Mouse (Mus musculus) hematopoietic stem cell, adult 5-6 weeks (primary cell): ENCODE measurements around the gene Ttll7. TPM values are rescaled to one million over a fixed set of nuclear protein-coding genes. Genes with fewer than 3 reads are reported as not detected.

Experiments used
- ATAC-seq, 2 experiments: fragments of 125-278 bp in 1 of 2; replicated peaks in 1 of 2; 2 replicates each; pipeline ENCODE4 v1.8.0; 2016 to 2017; ENCODE audit warnings: inconsistent platforms in 2 of 2, mild to moderate bottlenecking in 2 of 2, moderate number of reproducible peaks in 2 of 2, low read depth in 1 of 2, moderate TSS enrichment in 1 of 2; ENCODE audit not compliant: low FRiP score in 2 of 2, poor library complexity in 2 of 2, severe bottlenecking in 2 of 2, insufficient read depth in 1 of 2, low TSS enrichment in 1 of 2
- total RNA-seq: library from RNA; stranded (forward); fragments of 172-1452, 232-1000 nt; gene quantifications from 2 replicates; pipeline ENCODE4 v1.2.3, GENCODE M21; 2017

Ttll7 gene
- total RNA-seq, 1 experiment from 2014 or later, result 5.1 TPM

DNA sequence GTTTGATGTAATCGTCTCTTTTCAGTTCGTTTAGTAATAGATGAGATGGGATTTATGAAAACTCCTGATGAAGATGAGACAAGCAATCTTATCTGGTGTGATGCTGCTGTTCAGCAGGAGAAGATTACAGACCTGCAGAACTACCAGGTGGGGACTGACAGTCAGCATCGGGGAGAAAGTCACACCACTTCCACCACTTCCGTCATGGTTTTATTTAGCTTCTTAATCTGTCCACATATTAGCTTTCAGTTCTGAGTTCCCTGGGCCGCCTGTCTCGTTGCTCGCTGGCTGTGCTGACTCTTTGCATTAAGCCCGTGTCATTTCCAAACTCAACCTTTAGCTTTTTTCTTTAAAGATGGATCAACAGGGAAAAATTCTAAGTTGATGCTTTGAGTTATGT lies 44.4 kb downstream of the Ttll7 start:
- no peak for ATAC-seq

DNA sequence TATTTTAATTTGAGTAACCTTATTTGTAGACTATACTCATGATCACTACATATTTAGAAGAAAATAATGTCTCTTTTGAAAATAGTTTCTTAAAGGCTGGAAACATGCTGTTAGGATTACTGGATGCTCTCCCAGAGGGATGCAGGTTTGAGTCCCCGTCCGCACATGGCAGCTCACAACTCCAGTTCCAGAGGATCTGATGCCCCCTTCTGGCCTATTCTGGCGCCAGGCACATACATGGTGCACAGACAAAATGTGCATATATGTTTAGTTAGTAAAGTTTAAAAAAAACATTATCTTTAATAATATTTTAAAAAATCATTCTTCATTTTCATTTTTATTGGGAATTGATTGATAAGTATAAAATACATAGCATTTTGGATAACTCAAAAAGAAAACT lies 47.9 kb downstream of the Ttll7 start:
- ATAC-seq, result no peak

DNA sequence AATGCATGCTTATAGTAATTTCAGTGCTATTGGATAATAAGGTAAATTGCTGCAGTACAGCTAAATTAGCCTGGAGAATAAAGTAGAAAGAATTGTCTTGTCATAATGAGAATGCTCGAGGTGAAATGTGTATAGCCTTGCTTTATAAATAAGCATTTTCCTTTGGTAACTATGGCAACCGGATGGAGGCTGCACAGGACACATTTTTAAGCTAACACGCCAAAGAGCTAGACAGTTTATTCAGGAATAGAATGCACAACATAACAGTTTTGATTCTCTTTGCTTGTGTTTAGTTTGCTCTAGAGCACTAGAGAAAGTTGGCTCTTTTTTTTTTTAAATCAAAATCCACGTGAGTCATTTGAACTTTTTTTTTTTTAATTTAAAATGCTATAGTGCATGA lies 49.6 kb downstream of the Ttll7 start:
- ATAC-seq, result no peak

DNA sequence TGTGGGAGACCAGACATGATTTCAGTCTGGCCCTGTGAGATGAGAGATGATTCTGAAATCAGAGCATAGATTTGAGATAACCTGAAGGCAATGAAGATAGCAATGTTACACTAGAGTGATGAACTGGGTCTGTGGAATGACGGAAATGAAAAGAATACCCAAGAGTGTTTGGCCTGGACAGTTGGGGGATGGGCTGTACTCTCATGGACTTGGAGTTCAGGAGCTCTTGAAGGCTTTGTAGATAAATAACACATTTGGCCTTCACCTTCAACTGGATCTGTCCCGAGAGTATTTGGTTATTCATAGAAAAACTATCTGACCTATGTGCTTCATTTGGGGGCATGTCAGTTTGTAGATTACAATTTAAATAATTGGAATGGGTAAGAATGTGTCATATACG lies 53.4 kb downstream of the Ttll7 start:
- ATAC-seq, result no peak

DNA sequence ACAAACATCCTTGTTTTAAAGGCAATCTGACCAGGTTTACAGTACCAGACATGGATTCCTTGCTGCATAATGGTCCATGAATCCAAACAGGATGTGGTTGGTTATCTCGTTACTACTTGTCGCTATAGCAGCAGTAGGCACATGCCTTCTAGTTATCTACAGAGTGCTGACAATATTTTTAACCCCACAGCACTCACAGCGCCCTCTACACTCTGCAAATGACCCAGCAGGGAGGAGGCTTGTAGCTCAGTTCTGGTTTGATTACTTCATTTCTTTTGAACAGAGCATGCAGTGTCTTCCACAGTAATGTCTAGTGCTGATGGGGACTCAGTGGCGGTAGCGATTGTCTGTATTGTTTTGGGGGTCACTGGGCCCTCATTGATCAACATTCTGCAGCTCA lies 56.8 kb downstream of the Ttll7 start:
- ATAC-seq, result 0 out of 4 replicates have a peak, but pooled peaks of 1 of the 2 experiments have one; percentile 36

DNA sequence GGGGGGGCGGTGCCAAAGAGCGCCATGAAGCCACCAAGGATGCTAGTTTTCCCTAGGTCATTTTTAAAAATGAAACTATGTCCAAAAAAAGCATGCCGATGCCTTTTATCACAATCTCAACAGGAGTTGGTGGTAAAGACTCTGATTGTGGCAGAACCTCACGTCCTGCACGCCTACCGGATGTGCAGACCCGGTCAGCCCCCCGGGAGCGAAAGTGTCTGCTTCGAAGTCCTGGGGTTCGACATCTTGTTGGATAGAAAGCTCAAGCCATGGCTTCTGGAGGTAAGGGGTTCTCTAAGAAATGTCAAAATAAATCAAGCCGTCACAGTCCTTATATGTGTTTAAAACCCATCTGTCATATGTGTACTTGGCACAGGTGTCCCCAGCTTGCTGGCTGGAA lies 60.9 kb downstream of the Ttll7 start:
- no peak for ATAC-seq

DNA sequence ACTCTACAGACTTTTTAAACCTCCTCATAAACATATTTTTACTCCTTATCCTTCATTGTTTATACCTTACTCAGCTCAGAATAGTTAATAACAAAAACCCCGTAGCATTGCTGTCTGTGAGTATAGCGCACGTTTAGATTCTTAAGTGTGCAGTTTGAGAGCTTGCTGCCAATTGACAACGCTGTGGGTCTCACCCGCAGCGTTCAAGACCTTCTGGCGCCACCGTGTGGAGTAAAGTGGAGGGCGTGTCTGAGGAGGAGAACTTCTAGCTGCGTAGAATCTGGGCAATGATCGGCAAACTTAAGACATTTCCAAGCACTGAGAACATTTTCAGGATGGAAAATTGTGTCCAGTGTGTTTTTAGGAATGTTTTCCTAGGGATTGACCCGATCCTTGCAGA lies 62.6 kb downstream of the Ttll7 start:
- ATAC-seq, result peak; percentile 93 to 94

DNA sequence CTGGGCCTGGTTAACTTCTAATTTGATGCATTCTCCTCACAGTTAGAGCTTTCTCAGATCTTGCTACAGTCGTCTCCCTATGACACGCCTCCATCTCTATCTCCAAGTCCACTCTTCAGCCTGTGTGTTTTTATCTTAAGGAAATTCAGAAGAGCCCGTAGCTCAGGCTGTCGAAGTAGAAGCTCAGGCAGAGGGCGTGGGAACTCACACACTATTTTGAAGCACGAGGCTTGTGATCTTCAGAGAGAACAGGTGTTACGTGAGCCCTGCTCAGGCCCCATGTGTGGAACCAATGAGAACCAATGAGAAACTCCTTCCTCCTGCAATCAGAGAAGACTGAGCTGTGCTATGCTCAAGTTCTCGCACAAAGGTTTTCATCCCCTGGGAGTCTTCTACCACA lies 65.7 kb downstream of the Ttll7 start:
- no peak for ATAC-seq

DNA sequence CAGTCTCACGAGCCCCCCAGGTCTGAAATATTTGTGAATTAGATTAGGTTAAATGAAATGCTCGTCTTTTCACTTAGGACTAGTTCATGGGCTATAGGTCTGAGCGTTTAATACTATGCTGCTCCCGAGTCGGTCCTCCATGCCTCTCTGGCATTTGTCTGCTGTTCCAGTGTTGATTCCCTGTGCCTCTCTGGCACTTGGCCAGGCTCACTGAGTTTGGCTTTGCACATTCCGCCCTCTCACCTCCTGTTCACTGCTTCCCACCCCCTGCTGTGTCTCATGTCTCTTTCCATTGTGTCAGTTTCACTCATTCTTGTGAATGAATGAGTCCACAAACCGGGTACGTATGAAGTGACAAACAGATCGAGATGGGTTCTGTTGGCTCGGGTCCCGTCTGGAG lies 66.2 kb downstream of the Ttll7 start:
- ATAC-seq, result no peak

DNA sequence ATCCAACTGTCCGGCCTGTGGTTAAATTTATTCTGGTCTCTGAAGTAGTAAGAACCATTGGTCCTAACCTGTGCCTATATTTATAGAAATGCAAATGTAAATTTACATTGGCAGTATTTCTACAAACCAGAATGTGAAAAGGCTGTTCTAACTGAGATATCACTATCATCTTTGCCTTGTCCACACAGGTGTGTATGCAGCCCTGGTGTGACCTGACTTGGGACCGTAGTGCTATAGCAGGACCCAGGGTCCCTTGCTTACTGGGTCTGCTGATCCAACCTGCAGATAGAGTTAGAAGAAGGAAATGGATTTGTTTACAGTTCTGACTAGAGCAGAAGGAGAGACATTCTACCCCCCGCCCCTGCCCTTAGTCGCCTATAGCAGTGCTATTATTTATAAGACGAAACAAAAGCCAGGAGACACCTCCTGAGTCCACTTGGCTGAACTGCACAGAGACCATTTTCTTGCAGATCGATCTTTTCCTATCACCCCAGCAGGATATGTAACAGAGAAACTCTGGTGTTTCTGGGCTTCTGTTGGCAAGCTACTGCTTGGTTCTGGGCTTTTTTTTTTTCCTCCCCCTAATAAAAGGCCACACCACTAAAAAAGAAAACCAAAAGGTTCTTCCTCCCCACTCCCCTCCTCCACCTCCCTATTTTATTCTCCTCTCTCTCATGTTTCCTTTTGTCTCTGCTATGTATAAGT lies 75.3 kb downstream of the Ttll7 start:
- ATAC-seq, result no peak

DNA sequence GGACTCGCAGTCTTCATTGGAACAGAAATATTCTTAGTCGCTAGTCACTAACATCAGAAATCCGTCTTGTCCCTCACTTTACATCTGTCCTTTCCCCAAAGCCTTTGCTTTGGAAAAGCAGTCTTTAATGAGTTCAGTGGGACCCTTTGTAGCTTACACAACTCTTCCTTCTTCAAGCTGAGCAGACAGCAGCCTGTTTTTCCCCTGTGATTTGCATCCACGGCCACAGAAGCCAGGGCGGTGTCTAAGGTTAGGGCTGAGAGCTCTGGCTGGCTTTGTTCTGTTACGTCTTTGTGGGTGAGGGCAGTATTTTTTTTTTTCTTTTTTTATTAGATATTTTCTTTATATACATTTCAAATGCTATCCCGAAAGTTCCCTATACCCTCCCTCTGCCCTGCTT lies 76.0 kb downstream of the Ttll7 start:
- no peak for ATAC-seq

DNA sequence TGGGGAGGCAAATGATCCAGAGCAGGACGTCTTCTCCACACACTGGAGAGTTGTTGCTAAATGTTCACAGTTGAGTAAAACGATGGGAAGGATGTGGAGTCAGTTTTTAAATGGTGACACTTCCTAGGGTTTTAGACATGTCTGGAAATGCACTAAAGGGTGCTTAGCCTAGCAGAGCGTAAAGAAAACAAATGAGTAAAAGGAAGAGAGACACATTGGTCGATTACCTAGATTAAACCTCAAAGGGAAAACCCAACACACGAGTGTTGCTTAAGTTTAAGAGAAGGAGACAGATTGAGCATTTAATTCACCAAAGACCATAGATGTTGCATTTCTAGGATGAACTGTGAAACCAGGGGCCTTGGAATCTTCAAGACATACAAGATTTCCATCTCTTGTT lies 76.8 kb downstream of the Ttll7 start:
- no peak for ATAC-seq

DNA sequence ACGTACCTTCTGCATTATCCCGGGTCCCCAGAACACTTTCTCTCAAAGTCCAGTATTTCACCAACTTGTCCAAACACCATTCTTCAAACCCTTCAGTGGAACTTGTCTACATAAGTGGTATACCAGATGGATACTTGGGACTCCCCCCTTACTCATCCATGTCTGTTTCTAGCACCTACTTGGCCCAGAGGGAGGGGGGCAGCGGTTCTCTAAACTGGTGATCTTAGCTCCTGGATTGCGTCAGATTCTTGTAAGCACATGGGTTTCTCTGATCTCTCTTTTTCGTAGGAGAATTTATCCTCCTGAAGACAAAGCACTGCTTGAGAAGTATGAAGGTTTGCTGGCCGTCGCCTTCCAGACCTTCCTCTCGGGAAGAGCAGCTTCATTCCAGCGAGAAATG lies 79.0 kb downstream of the Ttll7 start:
- no peak for ATAC-seq

DNA sequence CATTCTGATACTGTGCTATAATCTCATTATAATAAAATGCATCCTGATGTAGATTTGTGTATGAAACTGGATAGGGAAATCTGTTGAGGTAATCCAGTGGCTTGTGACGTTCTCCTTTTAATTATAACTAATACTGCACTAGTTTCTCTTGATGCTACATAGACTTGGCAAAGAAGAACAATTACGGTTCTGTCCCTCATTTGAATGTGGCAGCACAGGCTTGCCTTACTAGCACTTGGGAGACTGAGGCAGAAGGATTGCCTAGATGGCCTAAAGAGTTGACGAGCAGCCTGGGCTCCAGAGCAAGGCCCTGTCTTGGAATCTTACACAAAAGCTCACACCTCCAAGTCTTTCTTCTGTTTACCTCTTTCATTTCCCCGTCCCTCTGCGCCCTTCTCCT lies 80.3 kb downstream of the Ttll7 start:
- no peak for ATAC-seq

DNA sequence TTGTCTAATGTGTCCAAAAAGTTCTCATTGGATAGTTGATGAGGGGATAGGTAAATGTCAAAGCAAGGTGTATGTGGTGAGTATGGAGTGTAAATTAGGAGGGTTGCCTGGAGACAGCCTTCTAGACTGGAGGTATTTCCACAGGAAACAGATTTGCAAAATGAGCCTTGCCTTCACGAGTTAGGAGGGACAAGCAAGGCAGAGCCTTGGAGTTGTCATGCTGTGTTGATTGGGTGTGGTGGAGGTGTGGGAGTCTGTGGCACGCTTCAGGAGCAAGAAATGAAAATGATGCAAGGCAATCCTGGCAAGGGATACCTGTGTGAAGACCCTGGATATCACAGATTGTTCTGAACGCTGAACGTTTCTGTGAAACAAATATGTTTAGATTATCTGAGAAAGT lies 84.7 kb downstream of the Ttll7 start:
- ATAC-seq, result no peak

DNA sequence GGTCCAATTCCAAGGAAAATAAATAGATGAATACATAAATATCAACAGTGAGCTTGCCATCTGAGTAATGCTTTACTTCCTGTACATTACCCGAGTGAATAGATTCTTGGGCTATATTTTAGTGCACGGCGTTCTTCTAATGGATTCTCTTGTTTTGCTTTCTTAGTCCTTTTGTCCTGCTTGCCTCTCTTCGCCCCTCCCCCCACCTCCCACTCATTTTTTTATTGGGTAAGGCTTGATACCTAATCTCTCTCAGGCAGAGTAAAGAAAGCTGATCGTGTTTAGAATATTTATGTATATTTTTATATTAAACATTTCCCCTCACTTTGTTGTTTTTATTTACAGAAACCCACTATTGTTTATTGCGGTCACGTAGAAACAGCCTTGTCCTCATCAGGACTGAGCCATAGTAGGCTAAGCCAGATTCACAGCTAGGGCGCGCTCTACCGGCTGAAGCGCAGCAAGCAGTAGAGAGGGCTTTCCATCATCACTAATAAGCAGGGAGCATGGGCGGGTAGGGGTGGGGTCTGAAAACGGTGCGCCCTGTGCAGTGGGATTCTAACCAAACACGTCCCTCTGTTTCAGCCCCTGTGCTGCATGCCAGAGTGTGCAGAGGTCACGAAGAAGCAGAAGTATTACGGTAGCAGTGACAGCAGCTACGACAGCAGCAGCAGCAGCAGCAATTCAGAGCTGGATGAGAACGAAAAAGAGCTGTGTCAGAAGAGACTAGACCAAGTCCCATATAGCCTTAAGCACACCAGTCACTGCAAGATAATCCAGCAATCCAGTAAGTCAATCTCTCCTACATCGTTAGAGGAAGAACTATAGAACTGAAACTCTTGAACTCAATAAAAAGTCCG lies 87.5 kb downstream of the Ttll7 start:
- ATAC-seq, result 0 out of 4 replicates have a peak, but pooled peaks of 1 of the 2 experiments have one; percentile 27

DNA sequence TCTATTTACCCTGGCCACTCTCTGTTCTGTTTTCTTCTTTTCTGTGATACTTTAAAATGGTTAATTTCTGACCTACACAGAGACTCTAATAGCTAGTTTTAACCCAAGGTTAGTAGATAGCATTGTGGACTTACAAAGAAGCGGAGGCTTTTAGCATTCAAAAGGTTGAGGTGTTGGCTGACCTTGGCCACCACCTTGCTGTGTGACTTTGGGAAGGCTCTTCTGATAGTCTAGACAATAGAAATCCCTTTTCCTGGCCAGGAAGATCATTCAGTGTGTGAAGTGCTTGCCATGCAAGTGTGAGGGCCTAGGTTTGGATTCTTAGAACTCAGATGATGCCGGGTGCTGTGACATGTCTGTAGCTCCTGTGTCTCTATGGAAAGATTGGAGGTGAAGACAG lies 90.9 kb downstream of the Ttll7 start:
- ATAC-seq, result no peak

DNA sequence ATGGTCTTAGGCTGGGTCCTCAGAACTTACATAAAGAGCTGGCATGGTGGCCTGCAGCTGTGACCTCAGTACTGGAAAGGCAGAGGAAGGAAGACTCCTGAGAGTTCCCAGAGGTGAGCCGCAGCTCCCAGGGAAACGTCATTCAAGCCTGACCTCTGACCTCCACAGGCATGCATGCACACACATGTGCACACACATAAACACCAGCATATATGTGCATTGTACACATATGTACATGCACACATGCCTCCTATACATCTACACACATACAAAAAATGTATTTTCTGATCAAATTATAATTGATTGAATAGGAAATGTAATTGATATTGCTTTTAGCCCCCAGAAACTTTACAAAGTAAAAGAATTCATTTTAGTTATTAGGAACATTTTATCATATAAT lies 93.2 kb downstream of the Ttll7 start:
- ATAC-seq, result no peak

DNA sequence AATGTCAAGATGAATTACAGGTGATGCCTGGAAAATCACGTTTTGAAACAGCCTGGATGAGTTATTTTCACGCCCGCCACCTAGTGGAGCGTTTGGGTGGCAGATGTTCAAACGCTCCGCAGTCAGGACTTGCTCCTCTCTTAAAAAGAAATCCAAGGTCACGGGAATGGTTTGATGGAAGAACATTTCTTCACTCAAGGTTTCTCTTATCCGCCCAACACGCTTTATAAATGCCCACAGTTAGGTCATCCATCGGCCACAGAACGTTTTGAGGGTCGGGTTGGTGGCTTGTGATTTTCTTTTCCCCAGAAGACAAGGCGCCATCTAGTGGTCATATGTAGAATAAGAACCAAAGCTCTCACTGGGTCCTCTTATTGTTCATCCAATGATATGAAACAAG lies 93.7 kb downstream of the Ttll7 start:
- peak; percentile 72 to 91 for ATAC-seq
